Mouse (Mus musculus): ENCODE results near the gene Syp. TPM values are rescaled to one million over a fixed set of nuclear protein-coding genes. Genes with fewer than 3 reads are reported as not detected.

Gene Syp
- total RNA-seq (2021): 1,000 to 10,000 TPM; 1,746 to 1,868 TPM
- long read RNA-seq, experiment 1, transcript Syp-201 (7 exons, 2,591 nt): major isoform, 1,071 of 1,374 reads
- long read RNA-seq, experiment 1, partial matches to known transcripts: 266 of 1,374 reads
- long read RNA-seq, experiment 1, other reads (novel, unspliced or antisense): 37 of 1,374 reads
- long read RNA-seq, experiment 2, transcript Syp-201 (7 exons, 2,591 nt): major isoform, 672 of 877 reads
- long read RNA-seq, experiment 2, partial matches to known transcripts: 177 of 877 reads
- long read RNA-seq, experiment 2, other reads (novel, unspliced or antisense): 28 of 877 reads

- intact Hi-C loops (cut with DNase I): loop anchor here (2.0 to 10.0 kb wide), 2 partner anchors 64 to 324 kb away; partner anchors contain the start of genes Clcn5 and Ppp1r3f
Observed at GRCm38 (mm10) chrX:7638401-7639091, at the start of gene Syp. TSS of gene Syp (plus strand) at chrX:7638471.

GRCm38 (mm10) chrX:7595371-7595770 is 42.9 kb upstream of the Syp start:
- DNase-seq (ENCODE audit: extremely low spot score in 1 of 2, low spot score in 2 of 2): no peak
- TF ChIP-seq CTCF (IDR thresholded peaks at IDR 0.05): no peak
- intact Hi-C loops (cut with DNase I): no loop called here
- H3K4me3 ChIP-seq: no peak overlapping the region
- no peak overlapping the region for H3K27ac ChIP-seq

More at GRCm38 (mm10) chrX:7638401-7639091, at the start of gene Syp:
- H3K4me3 ChIP-seq: peak within 1 kb of the TSS; percentile 51
- TF ChIP-seq CTCF (IDR thresholded peaks at IDR 0.05): no peak
- H3K27ac ChIP-seq: peak within 1 kb of the TSS; percentile 89
- peak; percentile 87 to 89 for DNase-seq (ENCODE audit: extremely low spot score in 1 of 2, low spot score in 2 of 2)

- Histone ChIP-seq H3K4me3 (no peak overlapping the region), H3K27ac (no peak overlapping the region)
- DNase-seq (ENCODE audit: extremely low spot score in 1 of 2, low spot score in 2 of 2): no peak
- no peak for TF ChIP-seq CTCF (IDR thresholded peaks at IDR 0.05)
- intact Hi-C loops (cut with DNase I): no loop called here
Observed at GRCm38 (mm10) chrX:7604004-7604403, 34.3 kb upstream of the Syp start.

GRCm38 (mm10) chrX:7604879-7605574 is 33.2 kb upstream of the Syp start, which contains the start of gene Ccdc22:
TSS of gene Ccdc22 (minus strand) at chrX:7605517.
- peak within 1 kb of the TSS; percentile 82 for H3K27ac ChIP-seq

GRCm38 (mm10) chrX:7605575-7605941 is 32.7 kb upstream of the Syp start:
- no peak overlapping the region for H3K4me3 ChIP-seq
- H3K27ac ChIP-seq: no peak overlapping the region
- no peak for TF ChIP-seq CTCF (IDR thresholded peaks at IDR 0.05)
- DNase-seq (ENCODE audit: extremely low spot score in 1 of 2, low spot score in 2 of 2): no peak
- intact Hi-C loops (cut with DNase I): loop anchor here (5.0 kb wide), 2 partner anchors 37 to 72 kb away; no protein-coding TSS in a partner anchor

More at GRCm38 (mm10) chrX:7604879-7605574, 33.2 kb upstream of the Syp start, which contains the start of gene Ccdc22:
- intact Hi-C loops (cut with DNase I): loop anchor here (5.0 kb wide), 2 partner anchors 37 to 72 kb away; no protein-coding TSS in a partner anchor
- peak within 1 kb of the TSS; percentile 60 for H3K4me3 ChIP-seq
- TF ChIP-seq CTCF (IDR thresholded peaks at IDR 0.05): no peak
- peak; percentile 77 to 84 for DNase-seq (ENCODE audit: extremely low spot score in 1 of 2, low spot score in 2 of 2)

GRCm38 (mm10) chrX:7606783-7607182 is 31.5 kb upstream of the Syp start, which contains the start of gene Cacna1f:
TSS of gene Cacna1f (plus strand) at chrX:7607083.
- no peak within 1 kb of the TSS for H3K4me3 ChIP-seq
- DNase-seq (ENCODE audit: extremely low spot score in 1 of 2, low spot score in 2 of 2): no peak
- no peak within 1 kb of the TSS for H3K27ac ChIP-seq
- TF ChIP-seq CTCF (IDR thresholded peaks at IDR 0.05): no peak
- intact Hi-C loops (cut with DNase I): loop anchor here (5.0 kb wide), 2 partner anchors 36 to 71 kb away; no protein-coding TSS in a partner anchor

- Histone ChIP-seq H3K27ac (peak overlapping the region; percentile 83), H3K4me3 (peak overlapping the region; percentile 43)
- no peak for TF ChIP-seq CTCF (IDR thresholded peaks at IDR 0.05)
- DNase-seq (ENCODE audit: extremely low spot score in 1 of 2, low spot score in 2 of 2): no peak
- intact Hi-C loops (cut with DNase I): no loop called here
Observed at GRCm38 (mm10) chrX:7610035-7610434, 28.2 kb upstream of the Syp start.

- TF ChIP-seq CTCF (IDR thresholded peaks at IDR 0.05): no peak
- Histone ChIP-seq H3K4me3 (peak overlapping the region; percentile 43), H3K27ac (peak overlapping the region; percentile 83)
- intact Hi-C loops (cut with DNase I): no loop called here
- no peak for DNase-seq (ENCODE audit: extremely low spot score in 1 of 2, low spot score in 2 of 2)
Observed at GRCm38 (mm10) chrX:7610536-7611258, 27.6 kb upstream of the Syp start.

- no peak for DNase-seq (ENCODE audit: extremely low spot score in 1 of 2, low spot score in 2 of 2)
- no peak for TF ChIP-seq CTCF (IDR thresholded peaks at IDR 0.05)
- Histone ChIP-seq H3K4me3 (no peak overlapping the region), H3K27ac (no peak overlapping the region)
- intact Hi-C loops (cut with DNase I): no loop called here
Observed at GRCm38 (mm10) chrX:7617889-7618551, 20.3 kb upstream of the Syp start.

GRCm38 (mm10) chrX:7632560-7632959 is 5.7 kb upstream of the Syp start:
- intact Hi-C loops (cut with DNase I): loop anchor here (10.0 kb wide), 1 partner anchor 318 kb away; the partner anchor contains the start of gene Clcn5

More at GRCm38 (mm10) chrX:7632560-7632959, 5.7 kb upstream of the Syp start:
- H3K27ac ChIP-seq: no peak overlapping the region
- no peak for DNase-seq (ENCODE audit: extremely low spot score in 1 of 2, low spot score in 2 of 2)
- no peak overlapping the region for H3K4me3 ChIP-seq
- TF ChIP-seq CTCF (IDR thresholded peaks at IDR 0.05): no peak
